Mouse (Mus musculus) left cerebral cortex, postnatal 10 days (tissue): Measurements from ENCODE around the gene Dhrs11. TPM values are rescaled to one million over a fixed set of nuclear protein-coding genes. Genes with fewer than 3 reads are reported as not detected.

ENCODE experiments used
- DNase-seq, 2 experiments: peaks; one replicate each; pipeline ENCODE4 v3.0.0; 2021 to 2022; ENCODE audit warnings: low spot score in 2 of 2, mixed read lengths in 1 of 2; ENCODE audit errors: extremely low spot score in 1 of 2
- intact Hi-C: fragments of 180-260 bp; cut with DNase I; formaldehyde crosslinking; loops from one replicate; pipeline ENCODE4 v1.15.1; 2025
- total RNA-seq, 2 experiments: library from RNA; stranded (reverse); gene quantifications; 2 replicates each; pipeline ENCODE4 v1.2.3; 2021

Gene Dhrs11
- total RNA-seq, 2 experiments from 2014 or later = 6.3 to 7.1 TPM

DNA sequence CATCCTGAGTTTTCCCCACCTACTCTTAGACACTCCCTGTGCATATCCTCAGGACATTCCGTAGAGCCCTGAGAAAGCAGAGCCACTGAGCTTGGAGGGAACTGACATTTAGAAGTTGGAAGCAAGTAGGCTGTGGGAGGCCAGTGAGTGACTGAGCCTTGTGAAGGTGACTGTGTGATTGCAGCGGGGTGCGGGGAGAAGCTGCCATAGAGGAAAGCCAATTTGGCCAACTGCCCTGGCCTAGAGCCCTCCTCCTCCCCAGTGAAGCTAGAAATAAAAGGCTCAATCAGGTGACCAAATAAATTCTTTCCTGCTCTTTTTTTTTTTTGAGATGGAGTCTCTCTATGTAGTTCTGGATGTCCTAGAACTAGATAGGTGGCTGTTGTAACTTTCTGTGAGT lies 2.6 kb downstream of the Dhrs11 start:
- intact Hi-C loops = no loop called here
- DNase-seq = peak; percentile 40 to 71

DNA sequence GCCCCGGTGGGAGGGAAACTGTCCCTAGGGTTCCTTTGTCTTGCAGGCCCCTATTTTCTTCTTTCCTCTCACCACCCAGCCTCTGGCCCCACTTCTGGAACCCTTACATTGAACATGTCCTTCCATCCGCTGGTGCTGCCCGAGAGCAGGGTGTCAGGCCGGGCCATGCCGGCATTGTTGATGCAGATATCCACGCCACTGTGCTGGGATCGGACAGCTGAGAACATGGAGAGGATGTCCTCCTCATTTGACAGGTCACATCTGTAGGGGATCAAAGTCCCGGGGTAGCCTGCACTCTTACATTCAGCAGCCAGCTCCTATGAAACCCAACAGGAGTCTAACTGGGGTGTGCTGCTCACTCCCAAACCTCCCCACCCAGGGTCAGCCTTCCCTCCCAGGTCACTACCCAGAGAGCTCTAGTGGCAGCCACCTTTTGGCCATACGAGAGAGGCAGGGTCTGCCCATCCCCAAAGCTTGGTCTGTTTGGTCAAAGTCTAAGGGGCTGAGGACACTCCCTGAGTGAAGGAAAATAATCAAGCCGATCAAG lies 3.5 kb downstream of the Dhrs11 start:
- intact Hi-C loops = no loop called here
- no peak for DNase-seq

DNA sequence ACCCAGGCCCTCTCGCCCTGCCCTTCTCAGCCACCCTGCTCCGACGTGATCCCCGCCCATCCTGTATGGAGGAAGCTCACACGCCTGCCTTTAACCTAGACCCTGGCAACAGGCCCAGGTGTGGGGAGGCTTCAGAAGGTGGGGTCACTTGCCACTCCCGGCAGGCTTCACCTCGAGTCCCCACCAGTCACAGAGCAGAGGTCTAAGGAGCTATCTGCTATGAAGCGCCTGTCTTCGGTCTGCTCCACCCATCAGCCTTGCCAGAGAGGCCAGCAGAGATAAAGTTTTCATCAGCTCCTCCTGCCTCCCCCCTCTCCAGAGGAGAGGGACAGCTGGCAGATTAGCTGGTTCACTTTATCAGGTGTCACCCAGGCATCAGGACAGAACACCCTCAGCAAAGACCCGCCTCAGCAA lies 5.3 kb downstream of the Dhrs11 start:
- DNase-seq = no peak
- intact Hi-C loops = no loop called here

DNA sequence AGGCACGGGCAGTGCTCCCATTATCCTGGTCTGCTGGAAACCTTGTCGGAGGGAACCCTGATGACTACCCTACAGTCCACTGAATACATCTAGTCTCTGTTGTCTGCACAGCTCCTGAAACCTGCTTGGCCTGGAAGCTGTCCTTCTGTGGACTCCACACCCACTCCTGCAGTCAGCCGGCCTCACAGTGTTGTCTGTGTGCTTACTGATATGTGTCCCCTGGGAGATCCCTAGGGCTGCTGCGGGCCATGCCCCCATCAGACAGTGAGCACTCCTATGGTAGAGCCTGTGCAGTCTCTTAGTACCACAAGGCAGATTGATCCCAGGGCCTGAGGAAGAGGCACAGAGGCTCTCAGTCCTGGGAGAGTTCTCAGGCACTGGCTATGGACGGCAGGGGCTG lies 6.3 kb downstream of the Dhrs11 start:
- DNase-seq = no peak
- intact Hi-C loops = no loop called here

DNA sequence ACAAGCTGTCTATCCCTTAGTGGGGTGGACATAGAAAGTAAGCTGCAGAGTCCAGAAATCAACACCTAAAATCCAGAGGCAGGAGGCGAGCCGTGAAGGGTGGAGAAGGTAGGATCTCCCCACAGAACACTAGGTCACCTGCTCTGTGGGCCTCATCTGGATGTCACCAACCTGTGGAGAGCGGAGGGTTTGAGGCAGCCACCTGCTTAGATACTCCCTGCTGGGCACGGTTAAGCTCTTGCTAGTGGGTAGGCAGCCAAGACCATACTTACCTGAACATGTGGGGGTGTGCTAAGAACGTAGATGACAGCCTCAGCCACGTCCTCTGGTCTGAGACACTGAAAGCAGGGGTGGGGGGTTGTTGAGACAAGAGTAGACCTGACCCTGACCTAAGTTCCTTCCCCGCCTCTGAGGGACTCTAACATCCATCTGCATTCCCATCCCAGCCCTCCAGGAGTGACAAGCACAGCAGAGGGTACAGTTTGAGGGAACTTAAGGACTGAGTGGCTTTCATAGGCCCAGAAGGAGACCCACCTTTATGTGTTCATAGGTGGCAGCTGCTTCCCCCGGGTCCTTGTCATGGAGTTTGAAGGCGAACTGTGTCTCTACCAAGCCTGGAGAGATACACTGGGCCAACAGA lies 7.5 kb downstream of the Dhrs11 start:
- no peak for DNase-seq
- intact Hi-C loops = no loop called here

DNA sequence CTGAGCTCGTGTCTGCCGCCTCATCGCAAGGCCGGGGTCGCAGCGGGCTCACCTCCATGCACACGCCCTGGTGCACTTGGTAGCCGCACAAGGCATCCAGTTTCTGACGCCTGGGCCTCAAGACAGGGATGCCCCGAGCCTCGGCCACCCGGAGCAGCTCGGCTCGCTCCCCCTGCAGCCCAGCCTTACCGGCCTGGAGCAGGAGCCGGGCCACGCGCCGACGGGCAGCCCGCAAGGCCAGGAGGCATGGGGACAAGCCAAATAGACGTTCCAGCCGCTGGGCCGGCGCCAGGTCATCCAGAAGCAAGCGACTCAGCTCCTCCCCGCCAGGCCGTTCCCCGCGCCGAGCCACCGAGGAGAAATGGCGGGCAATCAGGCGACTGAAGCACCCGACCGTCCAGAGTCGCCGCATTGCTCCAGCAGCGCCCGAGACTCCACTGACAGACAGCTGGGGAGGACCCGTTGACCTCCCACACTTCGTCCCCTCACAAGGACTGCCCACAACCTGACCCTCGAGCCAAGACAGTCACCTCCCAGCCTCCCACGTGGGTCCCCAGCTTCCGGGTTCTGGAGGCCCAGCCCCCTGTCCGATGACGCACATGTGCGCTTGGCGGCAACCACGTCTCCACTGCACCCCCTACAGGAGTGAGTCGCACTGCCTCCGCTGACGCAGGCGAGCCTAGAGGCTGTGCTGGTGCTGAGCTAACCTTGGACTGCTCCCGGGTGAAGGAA lies 9.7 kb downstream of the Dhrs11 start, which contains the start of gene Mrm1:
Gene Mrm1, minus strand, starts transcription at position 555 of the 732 bp plus-strand sequence.
- intact Hi-C loops = no loop called here
- DNase-seq = peak; percentile 84 to 96

DNA sequence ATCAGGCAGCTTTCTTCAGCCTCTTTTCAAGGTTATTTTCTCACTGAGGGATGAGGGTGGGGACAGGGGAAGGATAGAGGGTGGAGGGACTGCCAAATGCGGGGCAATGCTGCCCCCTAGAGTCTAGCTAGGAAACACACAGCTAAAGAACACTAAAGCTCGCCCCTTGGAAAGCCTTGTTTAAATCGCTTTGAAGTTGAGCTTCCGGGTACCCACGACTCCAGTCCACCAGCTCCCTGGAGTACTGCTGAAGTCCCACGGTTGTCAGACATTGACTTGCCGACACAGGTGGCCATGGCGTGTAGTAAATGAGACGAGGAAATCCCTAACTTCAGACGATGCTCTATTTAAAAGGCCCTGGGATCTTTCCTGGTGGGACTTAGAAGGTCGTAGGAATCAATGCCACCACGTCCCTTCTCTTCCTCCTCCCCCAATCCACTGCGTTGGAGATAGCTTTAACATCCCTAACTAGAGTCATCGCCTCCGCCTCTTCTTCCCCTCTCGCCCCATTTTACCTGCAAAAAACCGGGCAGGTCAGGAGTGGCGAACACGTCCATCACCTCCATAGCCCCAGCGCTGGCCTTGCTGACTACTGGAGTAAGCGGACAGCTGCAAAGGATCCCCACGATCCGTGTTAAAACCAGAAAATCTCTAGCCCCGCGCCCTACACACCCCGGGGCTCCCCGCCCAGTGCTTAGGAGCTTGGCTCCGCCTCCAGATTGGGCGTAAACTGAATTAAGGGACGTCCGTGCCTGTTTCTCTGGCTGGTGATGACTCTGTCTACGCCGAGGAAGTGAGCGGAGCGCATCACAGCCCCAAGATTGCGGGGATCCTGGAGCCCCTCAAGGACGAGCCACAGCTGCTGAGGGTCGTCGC lies 10.5 kb downstream of the Dhrs11 start:
- intact Hi-C loops = no loop called here
- peak; percentile 69 to 81 for DNase-seq

DNA sequence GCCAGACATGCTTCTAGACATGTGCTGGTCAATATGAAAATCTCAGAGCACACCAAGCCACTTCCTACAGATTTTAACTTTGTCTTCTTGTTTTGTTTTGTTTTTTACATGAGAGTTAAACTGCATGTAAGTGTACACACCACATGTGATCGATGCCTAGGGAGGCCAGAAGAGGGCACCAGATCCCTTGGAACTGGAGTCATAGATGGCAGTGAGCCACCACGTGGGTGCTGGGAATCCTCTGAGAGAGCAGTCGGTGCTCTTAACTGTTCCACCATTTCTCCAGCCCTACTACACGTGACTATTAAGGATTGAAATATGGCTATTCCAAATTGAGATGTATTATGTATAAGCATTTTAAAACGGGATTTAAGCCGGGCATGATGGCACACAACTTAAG lies 11.4 kb downstream of the Dhrs11 start:
- intact Hi-C loops = no loop called here
- DNase-seq = peak in 1 of 2 experiments; percentile 62

DNA sequence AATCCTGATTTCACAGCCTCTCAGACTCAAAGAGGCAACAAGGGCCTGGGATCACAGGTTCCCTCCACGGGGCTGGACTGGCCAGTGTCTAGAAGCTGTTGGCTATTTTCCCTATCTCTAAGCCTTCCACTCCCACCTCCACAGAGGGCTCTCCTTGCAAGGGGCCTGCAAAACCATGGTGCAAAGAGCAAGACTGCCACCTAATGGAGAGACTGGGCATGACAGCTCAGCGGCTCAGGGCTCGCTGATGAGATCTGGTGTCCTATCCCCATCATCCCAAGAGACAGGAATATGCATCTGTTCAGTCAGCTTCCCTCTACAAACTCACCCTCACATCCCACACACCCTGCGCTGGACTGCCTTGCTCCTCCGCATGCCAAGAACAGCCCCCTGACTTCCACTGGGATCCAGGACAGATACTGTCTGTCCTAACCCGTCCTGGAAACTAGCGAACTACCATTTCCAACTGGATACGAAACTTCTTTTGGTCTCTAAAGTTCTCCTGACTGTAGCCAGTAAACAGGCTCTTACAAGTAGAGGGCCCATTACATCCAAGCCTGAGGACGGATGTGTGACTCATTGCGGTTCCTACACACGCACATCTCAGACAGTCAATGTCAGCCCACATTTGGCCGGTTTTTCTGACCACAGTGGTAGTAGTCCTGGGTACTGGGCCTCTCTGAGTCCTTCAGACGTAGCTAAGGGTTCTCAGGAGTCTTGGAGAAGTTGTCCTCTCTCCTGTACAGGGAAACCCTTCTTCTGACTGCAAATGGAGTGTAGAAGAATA lies 14.9 kb downstream of the Dhrs11 start:
- DNase-seq = peak; percentile 37 to 78
- intact Hi-C loops = no loop called here

DNA sequence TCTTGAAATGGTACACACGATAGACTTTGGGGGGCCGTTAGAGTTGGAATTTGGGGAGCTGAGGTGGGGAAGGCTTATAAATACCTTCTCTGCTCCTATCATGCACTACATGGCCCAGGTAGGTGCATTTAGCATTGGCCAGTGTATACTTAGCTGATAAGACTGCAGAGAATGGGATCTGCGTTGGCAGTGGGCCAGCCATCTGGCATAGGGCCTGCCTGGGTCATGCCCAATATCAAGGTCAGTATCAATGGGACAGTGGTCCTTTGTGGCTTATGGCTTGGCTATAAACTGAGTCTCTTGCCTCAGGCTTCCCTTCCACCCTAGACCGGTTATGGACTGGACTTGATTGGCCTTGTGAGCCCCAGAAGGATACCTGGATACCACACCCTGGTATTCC lies 24.4 kb downstream of the Dhrs11 start:
- no peak for DNase-seq

DNA sequence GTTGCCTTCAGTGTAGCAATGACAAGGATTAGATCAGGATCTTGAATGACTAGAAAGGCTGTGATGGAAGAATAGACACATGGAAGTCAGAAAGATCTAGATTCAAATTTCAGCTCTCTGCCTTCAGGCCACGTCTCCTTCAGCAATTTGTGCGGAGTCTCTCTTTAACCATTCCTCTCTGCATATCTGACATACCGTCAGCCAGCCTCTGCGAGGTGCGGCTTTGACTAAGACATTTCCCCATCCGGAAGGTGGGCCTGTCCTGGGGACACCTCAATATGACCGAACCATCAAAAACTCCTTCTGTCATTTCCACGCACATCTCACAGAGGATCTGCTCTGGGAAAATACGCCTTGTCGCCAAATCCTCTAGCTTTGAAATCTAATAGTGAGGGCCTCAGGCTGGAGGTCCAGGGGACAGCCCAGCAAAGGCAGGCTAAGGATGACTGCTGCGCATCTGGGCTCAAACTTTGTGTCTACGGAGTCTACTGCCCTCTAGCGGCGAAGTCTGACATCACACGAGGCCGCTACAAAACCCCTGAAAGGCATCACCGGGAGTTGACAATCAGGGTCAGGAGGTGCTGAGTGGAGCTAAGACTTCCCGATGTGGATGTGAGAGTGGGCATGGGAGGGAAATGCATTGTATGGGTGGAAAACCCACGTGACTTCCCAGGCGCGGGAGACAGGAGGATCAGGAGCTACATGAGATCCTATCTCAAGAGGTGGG lies 31.0 kb downstream of the Dhrs11 start:
- DNase-seq = peak; percentile 42 to 72
- intact Hi-C loops = loop anchor here (5.0 kb wide), 1 partner anchor 530 kb away; no protein-coding TSS in a partner anchor

More for the DNA sequence above, 24.4 kb downstream of the Dhrs11 start:
- intact Hi-C loops = no loop called here

DNA sequence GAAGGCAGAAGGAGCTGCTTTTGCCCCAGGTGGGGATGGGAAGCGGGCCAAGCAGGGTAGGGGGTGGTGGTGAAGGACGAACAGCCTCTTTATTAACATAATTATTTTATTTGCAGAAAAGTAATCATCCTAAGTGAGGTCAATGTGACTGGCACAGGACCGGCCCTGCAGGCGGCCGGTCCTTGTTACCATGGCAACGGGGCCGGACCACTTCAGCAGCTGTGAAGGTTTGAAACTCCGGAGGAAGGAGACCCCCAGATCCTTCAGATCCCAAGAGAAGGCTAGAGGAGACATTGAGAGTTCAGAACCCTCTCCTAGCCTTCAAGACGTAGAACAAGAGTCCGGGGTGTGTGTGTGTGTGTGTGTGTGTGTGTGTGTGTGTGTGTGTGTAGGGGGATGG lies 31.8 kb downstream of the Dhrs11 start:
- intact Hi-C loops = loop anchor here (5.0 kb wide), 1 partner anchor 530 kb away; no protein-coding TSS in a partner anchor
- DNase-seq = no peak

DNA sequence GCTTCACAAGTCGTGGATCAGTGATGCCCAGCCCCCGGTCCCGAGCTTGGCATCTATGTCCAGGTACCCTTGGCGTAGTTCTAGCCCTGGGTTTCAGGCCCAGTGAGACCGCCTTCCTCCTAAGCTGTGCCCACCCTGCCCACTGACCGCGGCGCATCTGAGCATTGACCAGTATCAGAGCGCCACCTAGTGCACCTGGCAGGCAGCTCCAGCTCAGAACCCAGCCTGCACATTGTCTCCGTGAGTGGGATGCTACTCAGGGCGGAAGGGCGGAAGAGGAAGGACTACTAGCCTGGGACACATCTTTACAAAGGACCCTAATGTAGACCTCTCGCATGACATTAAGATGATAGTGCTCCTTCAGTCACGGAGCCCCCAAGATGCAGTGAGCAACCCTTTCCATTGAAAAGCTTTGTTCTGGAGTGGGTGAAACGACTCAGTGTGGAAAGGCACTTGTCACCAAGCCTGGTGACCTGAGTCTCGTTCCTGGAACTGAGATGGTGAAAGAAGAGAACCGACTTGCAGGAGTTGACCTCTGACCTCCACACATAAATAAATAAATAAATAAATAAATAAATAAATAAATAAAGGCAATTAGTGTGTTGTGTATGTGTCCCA lies 34.2 kb downstream of the Dhrs11 start:
- intact Hi-C loops = loop anchor here (2.0 to 5.0 kb wide), 4 partner anchors 67 to 527 kb away; no protein-coding TSS in a partner anchor
- DNase-seq = peak; percentile 82 to 85

DNA sequence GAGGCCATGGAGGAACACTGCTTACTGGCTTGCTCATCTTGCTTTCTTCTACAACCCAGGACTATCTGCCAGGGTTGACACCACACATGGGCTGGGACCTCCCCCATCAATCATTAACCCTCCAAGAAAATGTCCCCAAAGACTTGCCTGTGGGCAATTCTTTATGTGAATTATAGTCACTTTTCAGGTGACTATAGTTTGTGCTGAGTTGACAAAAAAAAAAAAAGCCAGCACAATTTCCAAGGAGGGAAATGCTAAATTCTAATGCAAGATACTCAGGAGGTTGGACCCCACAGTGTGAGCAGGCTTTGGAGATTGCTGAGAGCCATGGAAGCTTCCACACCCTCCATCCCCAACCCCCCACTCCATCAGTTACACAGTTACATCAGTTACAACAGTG lies 35.2 kb downstream of the Dhrs11 start:
- intact Hi-C loops = loop anchor here (5.0 kb wide), 2 partner anchors 66 to 276 kb away; no protein-coding TSS in a partner anchor
- DNase-seq = no peak

DNA sequence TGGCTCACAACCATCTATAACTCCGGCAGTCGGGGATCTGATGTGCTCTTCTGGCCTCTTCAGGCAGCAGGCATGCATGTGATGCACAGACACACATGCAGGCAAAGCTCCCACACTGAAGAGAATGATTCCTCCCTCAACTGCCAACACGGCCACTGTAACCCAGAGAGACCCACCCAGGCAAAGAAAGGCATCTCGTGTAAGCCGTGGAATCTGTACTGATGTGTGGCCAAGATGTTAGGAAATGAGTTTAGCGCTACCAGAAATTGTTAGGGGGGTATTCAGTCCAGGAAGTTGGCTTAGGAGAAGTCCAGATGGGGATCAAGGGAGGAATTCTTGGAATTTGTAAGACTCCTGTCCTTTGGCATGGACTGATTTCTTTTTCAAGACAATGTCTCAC lies 38.4 kb downstream of the Dhrs11 start:
- no peak for DNase-seq

DNA sequence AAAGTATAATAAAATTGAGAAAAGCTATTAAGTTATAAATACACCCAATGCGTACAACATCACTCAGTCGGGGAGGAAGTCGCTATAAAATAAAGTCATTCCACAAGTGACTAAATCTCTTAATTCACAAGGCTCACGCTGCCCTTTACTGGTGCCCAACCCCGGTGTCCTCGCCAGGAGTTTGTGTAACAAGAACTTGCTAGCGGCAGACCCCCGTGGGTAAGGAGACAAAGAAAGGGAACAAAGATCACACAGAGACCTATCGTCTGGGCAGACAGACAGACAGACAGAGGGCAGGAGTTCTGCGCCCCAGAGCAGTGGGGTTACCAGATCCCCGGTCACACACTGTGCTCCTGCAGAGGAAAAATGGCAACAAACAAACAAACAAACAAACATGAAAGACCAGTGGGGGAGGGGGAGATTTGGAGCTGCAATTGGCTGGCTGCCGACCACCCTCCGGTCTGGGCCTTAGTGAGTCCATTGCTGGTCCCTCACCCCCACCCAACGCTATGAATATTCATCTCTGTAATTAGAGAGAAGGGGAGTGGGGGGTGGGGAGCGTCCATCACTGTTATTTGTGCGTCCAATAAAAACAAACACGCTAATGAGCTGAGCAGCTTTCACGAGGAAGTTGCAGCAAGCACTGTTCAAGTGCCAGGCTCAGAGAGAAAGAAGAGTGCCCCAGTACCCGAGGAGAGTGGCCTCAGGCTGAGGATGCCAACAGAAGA lies 48.5 kb downstream of the Dhrs11 start:
- DNase-seq = no peak
- intact Hi-C loops = no loop called here

More for the DNA sequence above, 38.4 kb downstream of the Dhrs11 start:
- intact Hi-C loops = loop anchor here (5.0 kb wide), 2 partner anchors 63 to 273 kb away; no protein-coding TSS in a partner anchor
